Mouse (Mus musculus) lung, adult 2 months (tissue): Measurements from ENCODE around the gene Ganab. TPM values are rescaled to one million over a fixed set of nuclear protein-coding genes. Genes with fewer than 3 reads are reported as not detected.
A peak's percentile ranks its signal among the peaks of the same experiment; 100 is the strongest.

Experiments used
- DNase-seq: peaks from one replicate; pipeline ENCODE4 v3.0.0; 2022
- H3K4me1 ChIP-seq: fragments of 200-500 bp; 2 replicates; pipeline ENCODE4 v1.6.1; 2011; ENCODE audit warnings: low read length; ENCODE audit not compliant: control insufficient read depth, insufficient read depth
- H3K4me3 ChIP-seq: fragments of 200-500 bp; replicated peaks from 2 replicates; pipeline ENCODE3; 2011; ENCODE audit warnings: low read depth, mild to moderate bottlenecking, control low read depth, low read length; ENCODE audit errors: extremely low read depth
- CTCF ChIP-seq: fragments of 200-500 bp; IDR thresholded peaks from 2 replicates; pipeline ENCODE4 v1.5.1; 2011; ENCODE audit warnings: mild to moderate bottlenecking, low read length, control low read depth; ENCODE audit not compliant: insufficient read depth
- POLR2A ChIP-seq: fragments of 200-500 bp; IDR thresholded peaks from 2 replicates; pipeline ENCODE4 v1.6.1; 2011; ENCODE audit warnings: low read depth, mild to moderate bottlenecking, control low read depth, low read length, borderline replicate concordance; ENCODE audit errors: extremely low read depth
- WGBS: fragments of 180-500 bp; shearing (Covaris S2); methylation state at CpG from one replicate; pipeline ENCODE4 v1.1.7; 2018; 5-methylcytosine and 5-hydroxymethylcytosine counted together
- polyA plus RNA-seq: library from polyadenylated mRNA; depleted of rRNA; stranded (reverse); fragments of >200 nt; gene quantifications from 2 replicates; pipeline ENCODE4 v1.2.3, GENCODE M21; 2012

The Ganab gene
- polyA plus RNA-seq, 1 experiment = 124 TPM

DNA sequence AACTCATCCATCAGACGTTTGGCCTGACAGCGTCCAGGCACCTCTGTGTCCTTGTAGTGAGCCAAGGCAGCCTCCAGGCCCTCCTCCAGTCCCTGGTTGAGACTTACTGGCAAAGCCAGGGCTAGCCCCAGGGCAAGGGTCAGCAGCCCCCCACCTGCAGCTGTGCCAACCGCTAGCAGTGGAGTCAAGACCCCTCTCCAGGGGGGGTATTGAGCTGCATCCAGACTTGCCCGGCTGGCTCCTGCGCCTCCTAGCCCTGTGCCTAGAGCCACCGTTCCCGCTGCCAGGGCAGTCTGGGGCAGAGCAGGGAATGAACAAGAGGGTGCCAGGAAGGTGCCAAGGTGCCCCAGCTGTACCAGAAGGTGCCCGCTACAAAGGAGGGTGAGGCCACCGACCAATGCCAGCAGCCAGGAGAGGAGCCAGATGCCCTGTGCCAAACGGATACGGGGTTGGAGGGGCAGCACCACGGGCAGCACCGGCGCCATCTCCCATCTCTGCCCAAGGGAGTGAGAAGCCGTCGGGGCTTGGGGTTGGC lies 30.9 kb downstream of the Ganab start:
- 26% methylated on average over 16 of the region's 16 CpGs for WGBS

DNA sequence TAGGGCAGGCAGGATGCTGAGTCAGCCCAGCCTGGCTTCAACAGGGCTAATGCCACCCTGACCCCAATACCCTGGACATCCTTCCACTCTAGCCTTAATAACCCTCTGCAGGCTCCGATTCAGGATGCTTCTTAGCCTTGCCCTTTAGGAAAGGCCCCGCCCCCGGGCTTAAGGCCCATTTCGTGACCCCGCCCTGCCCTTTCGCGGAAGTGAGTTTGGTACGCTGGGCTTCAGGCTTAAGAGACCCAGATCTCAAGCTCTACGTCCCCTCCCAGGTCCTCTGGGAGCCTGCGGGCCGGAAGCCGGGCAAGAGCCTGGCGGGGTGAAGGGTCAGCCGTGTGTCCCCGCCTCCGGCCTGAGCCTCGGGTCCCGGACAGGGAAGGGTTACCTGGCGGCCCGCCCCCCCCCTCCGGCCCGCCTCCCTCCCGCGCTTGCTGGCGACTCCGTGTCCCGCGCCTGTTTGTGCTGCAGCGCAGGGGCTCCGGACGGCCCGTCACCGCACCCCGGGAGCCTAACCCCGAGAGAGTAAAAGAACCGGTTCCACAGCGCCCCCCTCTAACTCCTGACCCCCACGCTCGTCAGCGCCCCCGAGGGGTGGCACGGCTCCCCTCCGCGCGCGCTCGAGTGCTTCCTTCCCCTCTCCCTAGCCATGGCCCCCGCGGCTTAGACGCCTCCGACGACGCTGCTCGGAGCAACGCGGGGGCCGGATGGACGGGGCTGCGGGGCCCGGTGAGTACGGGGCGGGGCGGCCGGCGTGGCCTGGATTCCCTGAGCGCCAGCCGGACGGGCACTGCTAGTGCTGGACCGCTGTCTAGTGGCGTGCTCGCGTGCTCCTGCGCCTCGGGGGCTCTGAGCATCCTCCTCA lies 31.6 kb downstream of the Ganab start, which contains the start of the genes Rom1 and Eml3:
Gene Rom1 (minus strand): TSS at position 133 of the 865 bp plus-strand sequence.
Gene Eml3 (plus strand): TSS at position 329 of the 865 bp plus-strand sequence.
- peak; percentile 92 for DNase-seq
- Histone ChIP-seq H3K4me1 (peaks cover 9% of the 10 kb centered on the region), H3K4me3 (peak within 1 kb of the TSS; percentile 68)
- 1% methylated on average over 73 of the region's 74 CpGs for WGBS
- TF ChIP-seq POLR2A (0 out of 2 replicates have a peak, but pooled peaks have one; percentile 37), CTCF (no peak)

More for the DNA sequence above, 30.9 kb downstream of the Ganab start:
- DNase-seq = no peak
- Histone ChIP-seq H3K4me3 (peak overlapping the region; percentile 68), H3K4me1 (peaks cover 9% of the 10 kb centered on the region)
- TF ChIP-seq POLR2A = no peak
- TF ChIP-seq CTCF = no peak

GRCm38 (mm10) chr19:8930117-8930516 lies 32.2 kb downstream of the Ganab start:
- H3K4me3 ChIP-seq = peak overlapping the region; percentile 68
- no peak for DNase-seq
- 4% methylated on average over 11 of the region's 11 CpGs for WGBS
- TF ChIP-seq CTCF = no peak
- TF ChIP-seq POLR2A = no peak
- H3K4me1 ChIP-seq = peaks cover 9% of the 10 kb centered on the region

GRCm38 (mm10) chr19:8930771-8931170 lies 32.9 kb downstream of the Ganab start:
- no peak for TF ChIP-seq CTCF
- no peak for TF ChIP-seq POLR2A
- WGBS = 75% methylated on average over 7 of the region's 7 CpGs
- peak overlapping the region; percentile 68 for H3K4me3 ChIP-seq
- no peak for DNase-seq
- H3K4me1 ChIP-seq = peaks cover 9% of the 10 kb centered on the region

DNA sequence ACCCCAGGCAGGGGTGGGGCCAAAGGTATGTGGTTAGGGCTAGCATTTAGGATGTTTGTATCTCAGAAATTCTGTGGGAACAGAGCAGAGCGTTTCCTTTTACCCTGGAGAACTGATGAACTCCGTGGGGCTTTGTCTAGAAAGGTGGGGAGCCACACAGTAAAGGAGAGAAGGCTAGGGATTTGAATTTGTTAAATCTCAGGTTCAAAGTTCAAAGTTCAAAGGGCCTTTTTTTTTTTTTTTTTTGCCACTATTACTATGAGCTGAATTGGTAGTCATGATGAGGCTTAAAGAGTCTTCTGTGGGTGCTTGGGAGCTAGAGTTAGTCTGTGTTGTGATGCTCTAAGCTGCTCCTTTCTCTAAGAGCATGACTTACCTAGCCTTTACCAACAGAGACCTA lies 38.9 kb downstream of the Ganab start:
- no peak overlapping the region for H3K4me3 ChIP-seq
- no peak for TF ChIP-seq CTCF
- DNase-seq = no peak
- peaks cover 6% of the 10 kb centered on the region for H3K4me1 ChIP-seq
- WGBS = 85% methylated on average over 2 of the region's 2 CpGs

- TF ChIP-seq CTCF = no peak
- no peak for TF ChIP-seq POLR2A
- 80% methylated on average over 15 of the region's 15 CpGs for WGBS
- Histone ChIP-seq H3K4me3 (no peak overlapping the region), H3K4me1 (peaks cover 20% of the 10 kb centered on the region)
- no peak for DNase-seq
These were observed 42.8 kb downstream of the Ganab start for GRCm38 (mm10) chr19:8940526-8941133.

DNA sequence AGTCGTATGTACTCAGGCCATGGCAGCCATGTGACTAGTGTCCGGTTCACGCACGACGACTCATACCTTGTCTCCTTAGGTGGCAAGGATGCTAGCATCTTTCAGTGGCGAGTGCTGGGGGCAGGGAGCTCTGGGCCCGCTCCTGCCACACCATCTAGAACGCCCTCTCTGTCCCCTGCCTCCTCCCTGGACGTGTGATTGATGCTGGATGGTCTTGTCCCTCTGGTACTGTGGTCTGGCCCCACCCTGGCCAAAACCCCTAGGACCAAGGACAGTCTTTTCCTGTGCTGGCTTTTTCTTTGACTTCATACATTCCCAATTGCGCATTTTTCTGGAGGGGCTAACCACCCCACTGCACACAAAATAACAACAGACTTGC lies 43.3 kb downstream of the Ganab start:
- WGBS = 42% methylated on average over 10 of the region's 10 CpGs
- peaks cover 20% of the 10 kb centered on the region for H3K4me1 ChIP-seq
- no peak for DNase-seq
- no peak overlapping the region for H3K4me3 ChIP-seq
- TF ChIP-seq POLR2A (0 out of 2 replicates have a peak, but pooled peaks have one; percentile 19), CTCF (no peak)

DNA sequence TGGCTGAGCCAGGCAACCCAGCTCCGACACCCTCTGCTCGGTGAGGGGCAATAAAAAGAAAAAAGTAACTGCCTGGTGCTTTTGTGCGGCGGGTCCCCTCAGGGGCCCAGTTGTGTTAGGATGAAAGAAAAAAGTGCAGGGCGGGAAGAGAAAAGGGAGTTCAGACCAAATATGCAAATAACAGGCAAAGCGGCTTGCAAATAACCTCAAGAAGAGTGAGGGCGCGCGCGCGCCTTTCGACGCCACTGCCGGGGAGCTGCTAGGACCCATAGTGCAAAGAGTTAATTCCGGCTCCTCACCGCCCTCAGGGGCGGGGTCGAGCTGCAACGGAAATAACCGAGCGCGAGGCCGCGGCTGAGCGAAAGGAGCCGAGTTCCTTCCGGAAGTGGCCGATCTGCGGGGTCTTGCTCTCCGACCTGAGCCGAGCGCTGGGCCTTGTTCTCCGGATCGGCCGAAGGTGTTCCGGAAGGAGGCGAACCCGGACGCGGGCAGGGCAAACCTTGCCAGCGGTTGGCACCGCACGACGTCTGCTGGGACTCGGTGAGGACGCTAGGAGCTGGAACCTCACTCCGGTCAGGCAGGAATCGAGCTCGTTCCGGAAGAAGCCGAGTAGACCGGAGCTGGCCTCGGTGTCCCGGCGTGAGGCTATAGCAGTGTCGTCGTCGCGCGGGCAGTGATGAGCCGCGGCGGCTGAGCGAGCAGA lies 43.8 kb downstream of the Ganab start, which contains the start of gene Mta2:
Gene Mta2 (plus strand): TSS at position 361 of the 703 bp plus-strand sequence.
- TF ChIP-seq POLR2A (peak; percentile 92; the same call in 1 of the 2 replicates), CTCF (no peak)
- under 1% methylated on average over 64 of the region's 64 CpGs for WGBS
- H3K4me3 ChIP-seq = peak within 1 kb of the TSS; percentile 84
- H3K4me1 ChIP-seq = peaks cover 20% of the 10 kb centered on the region
- peak; percentile 92 for DNase-seq

- under 1% methylated on average over 46 of the region's 46 CpGs for WGBS
- Histone ChIP-seq H3K4me3 (peak overlapping the region; percentile 84), H3K4me1 (peaks cover 20% of the 10 kb centered on the region)
- TF ChIP-seq POLR2A (0 out of 2 replicates have a peak, but pooled peaks have one; percentile 4), CTCF (no peak)
- DNase-seq = no peak
These were observed 44.5 kb downstream of the Ganab start for GRCm38 (mm10) chr19:8942276-8942964.
